Mouse (Mus musculus) forebrain, embryonic 11.5 days (tissue): ENCODE measurements around the gene BC025920. TPM values are rescaled to one million over a fixed set of nuclear protein-coding genes. Genes with fewer than 3 reads are reported as not detected.

Experiments
- ATAC-seq: fragments of 200-750 bp; cut with Nextera tagmentation; replicated peaks from 2 replicates; pipeline ENCODE4 v1.8.0; 2017; ENCODE audit warnings: moderate TSS enrichment; ENCODE audit not compliant: low FRiP score
- DNase-seq: peaks from one replicate; pipeline ENCODE4 v3.0.0-alpha.2; 2017; ENCODE audit warnings: low spot score
- H3K27ac ChIP-seq: fragments of 300-500 bp; sonication (generic); 2 replicates; pipeline ENCODE4 v1.5.1; 2014; ENCODE audit warnings: low read depth, low read length
- H3K27me3 ChIP-seq: fragments of 300-500 bp; sonication (generic); 2 replicates; pipeline ENCODE4 v1.6.1; 2014; ENCODE audit warnings: mild to moderate bottlenecking, low read length, mixed read lengths; ENCODE audit not compliant: control insufficient read depth, insufficient read depth
- H3K36me3 ChIP-seq: fragments of 300-500 bp; sonication (generic); 2 replicates; pipeline ENCODE4 v1.6.1; 2014; ENCODE audit warnings: mild to moderate bottlenecking, low read length, moderate library complexity, mixed read lengths; ENCODE audit not compliant: control insufficient read depth, insufficient read depth
- H3K4me1 ChIP-seq: fragments of 300-500 bp; sonication (generic); replicated peaks from 2 replicates; pipeline ENCODE4 v1.6.1; 2014; ENCODE audit warnings: low read length, mixed read lengths; ENCODE audit not compliant: control insufficient read depth, insufficient read depth
- H3K4me2 ChIP-seq: fragments of 300-500 bp; sonication (generic); 2 replicates; pipeline ENCODE4 v1.6.1; 2014; ENCODE audit warnings: low read depth, mild to moderate bottlenecking, low read length, moderate library complexity, mixed read lengths; ENCODE audit not compliant: severe bottlenecking
- H3K4me3 ChIP-seq: fragments of 300-500 bp; sonication (generic); 2 replicates; pipeline ENCODE4 v1.5.1; 2014; ENCODE audit warnings: low read depth, low read length
- H3K9ac ChIP-seq: fragments of 300-500 bp; sonication (generic); 2 replicates; pipeline ENCODE4 v1.6.1; 2014; ENCODE audit warnings: low read length
- H3K9me3 ChIP-seq: fragments of 300-500 bp; sonication (generic); 2 replicates; pipeline ENCODE4 v1.6.1; 2016; ENCODE audit warnings: low read length, mixed read lengths; ENCODE audit not compliant: control insufficient read depth
- WGBS: fragments of 180-500 bp; shearing (Covaris S2); extraction: QIAGEN DNeasy Blood & Tissue Kit; methylation state at CpG from one replicate; pipeline ENCODE4 v1.1.7; 2014; 5-methylcytosine and 5-hydroxymethylcytosine counted together
- polyA plus RNA-seq: library from polyadenylated mRNA; unstranded; fragments of >200 nt; fragmentation: Nextera tagmentation; extraction: Ambion mirVana; gene quantifications from 2 replicates; pipeline ENCODE4 v1.2.1, GENCODE M21; 2014

The BC025920 gene
- polyA plus RNA-seq, 1 experiment from 2014 or later = 1.6 TPM

DNA sequence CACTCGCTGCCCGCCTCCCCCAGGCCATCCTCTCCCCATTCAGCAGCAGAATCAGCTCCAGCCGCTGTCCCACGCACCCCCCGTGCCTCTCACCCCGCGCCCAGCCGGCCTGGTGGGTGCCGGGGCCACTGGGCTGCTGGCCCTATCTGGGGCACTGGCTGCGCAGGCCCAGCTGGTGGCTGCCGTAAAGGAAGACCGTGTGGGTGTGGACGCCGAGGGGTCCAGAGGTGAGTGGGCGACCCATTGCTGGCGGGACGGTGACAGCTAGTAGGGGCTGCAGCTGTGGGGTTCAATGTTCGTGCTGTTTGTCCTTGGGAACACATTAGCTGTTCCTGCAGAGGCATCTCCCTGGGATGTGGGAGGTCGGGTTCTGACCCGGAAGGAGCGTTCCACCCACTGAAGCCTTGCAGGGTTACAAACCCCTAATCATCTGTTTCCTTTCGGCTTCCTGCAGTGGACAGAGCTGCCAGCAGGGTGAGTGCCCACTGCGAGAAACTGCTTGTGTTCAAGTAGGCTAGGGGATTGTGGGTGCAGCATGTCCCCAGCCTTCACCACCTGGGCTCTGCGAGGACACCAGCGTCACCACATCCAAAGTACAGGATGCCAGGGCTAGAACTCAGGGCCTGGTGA, 25.5 kb upstream of the BC025920 start:
- Histone ChIP-seq H3K4me1 (peaks cover 9% of the 10 kb centered on the region), H3K4me2 (no peak overlapping the region), H3K9ac (no peak overlapping the region), H3K27ac (no peak overlapping the region), H3K36me3 (no peaks in the 10 kb centered on the region), H3K9me3 (no peaks in the 10 kb centered on the region), H3K4me3 (no peak overlapping the region), H3K27me3 (peaks cover 27% of the 10 kb centered on the region)
- DNase-seq = no peak
- WGBS = 63% methylated on average over 25 of the region's 25 CpGs
- no peak for ATAC-seq

DNA sequence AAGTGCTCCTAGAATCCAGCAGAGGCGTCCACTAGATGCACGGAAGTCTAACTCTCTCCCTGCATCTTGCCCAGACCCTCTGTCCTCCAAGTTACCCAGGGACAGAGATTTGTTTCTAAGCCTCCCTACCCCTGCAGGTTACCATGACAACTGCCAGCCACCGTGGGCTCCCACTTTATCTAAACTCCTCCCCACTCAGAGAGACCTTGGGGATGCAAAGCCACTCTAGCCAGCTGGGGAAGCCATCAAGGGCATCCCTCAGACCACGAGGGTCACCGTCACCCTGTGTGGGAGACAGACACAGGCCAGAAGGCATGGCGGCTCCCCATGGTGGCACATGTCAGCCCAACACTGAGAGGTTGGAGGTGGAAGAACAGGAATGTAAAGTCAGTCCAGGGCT, 22.7 kb upstream of the BC025920 start:
- Histone ChIP-seq H3K4me1 (peaks cover 4% of the 10 kb centered on the region; the same call in 1 of the 2 replicates), H3K9ac (no peak overlapping the region), H3K4me3 (no peak overlapping the region), H3K4me2 (no peak overlapping the region), H3K27ac (no peak overlapping the region), H3K27me3 (peaks cover 12% of the 10 kb centered on the region; the same call in 1 of the 2 replicates), H3K9me3 (no peaks in the 10 kb centered on the region), H3K36me3 (no peaks in the 10 kb centered on the region)
- DNase-seq = no peak
- 52% methylated on average over 6 of the region's 6 CpGs for WGBS
- ATAC-seq = no peak

DNA sequence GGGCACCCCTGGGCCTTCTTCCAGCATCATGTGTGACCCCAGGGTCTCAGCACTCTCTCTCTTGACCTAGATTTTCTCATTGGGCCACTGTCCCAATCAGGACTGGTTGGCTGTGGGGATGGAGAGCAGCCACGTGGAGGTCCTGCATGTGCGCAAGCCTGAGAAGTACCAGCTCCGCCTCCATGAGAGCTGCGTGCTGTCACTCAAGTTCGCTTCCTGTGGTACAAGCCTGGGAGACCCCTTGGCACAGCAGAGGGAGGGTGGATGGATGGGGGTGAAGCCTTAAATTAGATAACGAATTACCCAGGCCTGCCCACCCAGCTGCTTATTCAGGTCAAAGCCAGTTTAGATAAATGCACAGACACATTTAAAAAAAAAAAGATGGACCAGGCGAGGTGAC, 17.3 kb upstream of the BC025920 start:
- Histone ChIP-seq H3K4me2 (no peak overlapping the region), H3K36me3 (no peaks in the 10 kb centered on the region), H3K27ac (no peak overlapping the region), H3K4me3 (no peak overlapping the region), H3K9ac (no peak overlapping the region), H3K9me3 (no peaks in the 10 kb centered on the region), H3K27me3 (peaks cover 4% of the 10 kb centered on the region), H3K4me1 (no peaks in the 10 kb centered on the region)
- DNase-seq (no peak), ATAC-seq (no peak)
- WGBS = 62% methylated on average over 7 of the region's 7 CpGs

DNA sequence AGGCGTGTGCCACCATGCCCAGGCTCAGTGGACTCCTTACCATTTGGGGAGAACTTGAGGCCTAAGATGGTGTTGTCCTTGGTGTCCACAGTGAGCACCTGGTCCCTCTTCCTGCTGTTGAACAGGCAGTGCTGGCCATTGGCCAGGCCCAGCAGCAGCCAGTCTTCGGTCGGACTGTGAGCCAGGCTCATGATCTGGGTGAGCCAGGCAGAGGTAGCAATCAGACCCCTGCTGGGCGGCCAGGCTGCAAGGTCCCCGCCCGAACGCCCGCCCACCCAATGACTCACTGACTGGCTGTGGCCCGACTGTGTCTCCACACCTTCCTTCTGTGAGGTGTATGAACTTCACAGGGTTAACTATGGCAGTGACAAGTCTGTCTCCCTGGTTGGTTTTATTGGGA, 14.2 kb upstream of the BC025920 start:
- DNase-seq (no peak), ATAC-seq (no peak)
- 67% methylated on average over 9 of the region's 9 CpGs for WGBS
- Histone ChIP-seq H3K36me3 (no peaks in the 10 kb centered on the region), H3K27me3 (peaks cover 31% of the 10 kb centered on the region), H3K9ac (no peak overlapping the region), H3K9me3 (no peaks in the 10 kb centered on the region), H3K4me3 (no peak overlapping the region), H3K27ac (no peak overlapping the region), H3K4me1 (peaks cover 11% of the 10 kb centered on the region), H3K4me2 (no peak overlapping the region)

DNA sequence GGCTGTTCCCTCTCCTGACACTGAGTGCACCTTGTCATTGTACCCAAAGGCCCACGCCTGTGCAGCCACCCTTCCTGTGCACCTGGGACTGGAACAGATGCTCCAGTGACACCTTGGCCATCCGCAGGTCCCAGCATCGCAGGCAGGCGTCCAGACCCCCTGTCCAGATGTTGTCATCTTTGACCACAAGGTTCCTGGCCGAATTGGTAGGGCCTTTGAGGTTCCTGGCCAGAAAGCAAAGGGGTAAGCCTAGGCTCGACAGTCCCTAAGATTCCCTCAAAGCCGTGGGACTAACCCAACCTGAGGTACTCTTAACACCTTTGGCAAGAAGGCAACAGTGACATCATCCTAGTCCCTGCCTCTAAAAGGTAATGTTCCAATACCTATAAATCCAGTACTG, 13.4 kb upstream of the BC025920 start:
- Histone ChIP-seq H3K4me2 (no peak overlapping the region), H3K9ac (no peak overlapping the region), H3K4me3 (no peak overlapping the region), H3K36me3 (no peaks in the 10 kb centered on the region), H3K27ac (no peak overlapping the region), H3K27me3 (peaks cover 36% of the 10 kb centered on the region), H3K4me1 (peaks cover 17% of the 10 kb centered on the region), H3K9me3 (no peaks in the 10 kb centered on the region)
- ATAC-seq (no peak), DNase-seq (no peak)
- 79% methylated on average over 7 of the region's 7 CpGs for WGBS

DNA sequence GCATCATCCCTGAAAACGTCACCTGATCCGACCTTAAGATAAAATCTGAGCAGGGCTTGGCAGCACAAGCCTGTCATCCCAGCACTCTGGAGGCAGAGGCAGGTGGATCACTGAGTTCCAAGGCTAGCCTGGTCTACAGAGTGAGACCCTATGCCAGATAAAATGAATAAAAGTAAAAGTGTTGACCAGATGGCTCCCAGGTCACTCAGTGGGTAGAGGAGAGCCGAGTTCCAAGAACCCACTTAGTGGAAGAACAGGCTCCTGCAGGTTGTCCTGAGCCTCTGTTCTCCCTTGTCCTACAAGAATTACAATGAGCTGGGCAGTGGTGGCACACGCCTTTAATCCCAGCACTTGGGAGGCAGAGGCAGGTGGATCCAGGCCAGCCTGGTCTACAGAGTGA, 12.8 kb upstream of the BC025920 start:
- no peak overlapping the region for H3K27ac ChIP-seq
- DNase-seq = no peak
- no peak overlapping the region for H3K4me2 ChIP-seq
- no peak for ATAC-seq
- H3K4me3 ChIP-seq = no peak overlapping the region
- H3K27me3 ChIP-seq = peaks cover 40% of the 10 kb centered on the region
- no peaks in the 10 kb centered on the region for H3K36me3 ChIP-seq
- no peaks in the 10 kb centered on the region for H3K9me3 ChIP-seq
- 60% methylated on average over 4 of the region's 4 CpGs for WGBS
- peaks cover 17% of the 10 kb centered on the region for H3K4me1 ChIP-seq
- no peak overlapping the region for H3K9ac ChIP-seq

DNA sequence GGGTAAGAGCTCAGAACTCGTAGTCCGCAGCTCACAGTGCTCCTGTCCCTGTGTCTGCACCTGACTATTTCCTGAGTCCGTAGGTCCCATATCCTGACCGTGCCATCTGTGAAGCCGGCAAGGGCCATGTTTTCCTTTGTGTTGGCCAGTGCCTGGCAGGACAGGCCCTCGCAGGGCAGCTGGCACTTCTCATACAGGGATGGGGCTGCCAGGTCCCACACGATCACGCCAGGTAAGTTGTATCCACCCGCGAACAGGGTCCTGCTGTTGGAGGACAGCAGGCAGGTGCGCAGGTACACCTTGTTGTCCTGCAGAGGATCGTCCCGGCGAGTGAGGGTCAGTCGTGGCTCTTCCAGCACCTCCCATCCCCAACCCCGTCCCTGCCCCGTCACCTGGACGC, 12.1 kb upstream of the BC025920 start:
- DNase-seq = no peak
- Histone ChIP-seq H3K27ac (no peak overlapping the region), H3K27me3 (peaks cover 47% of the 10 kb centered on the region), H3K36me3 (no peaks in the 10 kb centered on the region), H3K9ac (no peak overlapping the region), H3K4me1 (peaks cover 17% of the 10 kb centered on the region), H3K9me3 (no peaks in the 10 kb centered on the region), H3K4me3 (no peak overlapping the region), H3K4me2 (no peak overlapping the region)
- WGBS = 76% methylated on average over 18 of the region's 18 CpGs
- ATAC-seq = no peak

DNA sequence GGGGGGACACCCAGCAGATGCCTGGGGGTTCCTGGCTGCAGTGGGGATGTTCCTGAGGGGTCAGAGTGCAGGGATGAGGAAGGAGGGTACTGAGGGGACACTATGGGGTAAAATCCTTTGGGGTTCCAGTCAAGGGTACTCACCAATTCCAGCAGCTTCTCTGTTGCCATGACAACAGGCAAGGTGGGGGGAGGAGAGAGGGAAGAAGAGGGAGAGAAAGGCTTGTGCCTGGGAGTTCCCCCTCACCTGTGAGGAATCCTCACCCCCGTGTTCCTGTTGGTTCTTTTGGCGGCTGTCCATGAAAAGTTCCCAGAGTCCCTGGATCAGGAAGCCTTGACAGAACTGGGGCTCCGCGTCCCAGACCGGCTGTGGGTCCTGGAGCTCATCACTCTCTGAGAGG, 10.5 kb upstream of the BC025920 start:
- no peak overlapping the region for H3K4me2 ChIP-seq
- no peaks in the 10 kb centered on the region for H3K9me3 ChIP-seq
- no peak for ATAC-seq
- H3K4me1 ChIP-seq = peaks cover 20% of the 10 kb centered on the region
- no peak overlapping the region for H3K9ac ChIP-seq
- DNase-seq = no peak
- no peaks in the 10 kb centered on the region for H3K36me3 ChIP-seq
- WGBS = 43% methylated on average over 5 of the region's 5 CpGs
- peaks cover 55% of the 10 kb centered on the region for H3K27me3 ChIP-seq
- no peak overlapping the region for H3K4me3 ChIP-seq
- H3K27ac ChIP-seq = no peak overlapping the region

DNA sequence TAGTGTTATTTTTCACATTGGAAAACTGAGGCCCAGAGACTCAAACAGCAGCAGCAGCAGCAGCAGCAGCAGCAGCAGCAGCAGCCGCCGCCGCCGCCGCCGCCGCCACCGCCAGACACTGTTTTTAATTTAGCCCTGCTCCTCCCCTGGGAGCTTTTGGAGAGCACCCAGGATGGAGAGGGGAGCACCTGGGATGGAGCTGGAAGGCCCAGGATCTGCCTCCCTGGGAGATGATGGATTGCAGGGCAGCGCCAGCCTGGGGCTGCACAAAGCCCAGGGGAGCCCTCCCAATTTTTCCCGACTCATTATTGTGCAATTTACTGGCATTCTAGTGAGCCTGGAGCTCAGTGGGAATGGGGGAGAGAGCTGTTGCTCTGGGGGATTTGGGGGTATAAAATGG, 9.5 kb upstream of the BC025920 start:
- 0 out of 2 replicates have a peak overlapping the region, but pooled peaks have one; percentile 17 for H3K9ac ChIP-seq
- no peak overlapping the region for H3K27ac ChIP-seq
- H3K4me3 ChIP-seq = no peak overlapping the region
- WGBS = 2% methylated on average over 10 of the region's 10 CpGs
- H3K27me3 ChIP-seq = peaks cover 61% of the 10 kb centered on the region
- H3K9me3 ChIP-seq = no peaks in the 10 kb centered on the region
- peaks cover 22% of the 10 kb centered on the region for H3K4me1 ChIP-seq
- DNase-seq (no peak), ATAC-seq (no peak)
- no peaks in the 10 kb centered on the region for H3K36me3 ChIP-seq
- peak overlapping the region; percentile 26; the same call in 1 of the 2 replicates for H3K4me2 ChIP-seq
